Mouse (Mus musculus): ENCODE measurements at regions not wholly inside any gene's neighbourhood (a gene's known extent, or its start where the extent isn't known, plus 50 kb on each side); places are given as distances from the start of the nearest gene placed in this dataset.

GRCm38 (mm10) chr2:108764703-108765102 is 515.8 kb upstream of the Kif18a start:
- DNase-seq, result no peak
- Histone ChIP-seq H3K27ac (ENCODE audit: low read depth) (no peak overlapping the region), H3K4me2 (no peak overlapping the region), H3K27me3 (ENCODE audit: insufficient read depth, low read length) (no peaks in the 10 kb centered on the region), H3K9ac (no peak overlapping the region), H3K4me1 (ENCODE audit: insufficient read depth) (no peaks in the 10 kb centered on the region), H3K4me3 (ENCODE audit: low read depth, low read length) (no peak overlapping the region), H3K9me3 (ENCODE audit: low read depth, low read length) (no peaks in the 10 kb centered on the region), H3K36me3 (ENCODE audit: insufficient read depth) (no peaks in the 10 kb centered on the region)
- ATAC-seq (ENCODE audit: insufficient read depth), result no peak
- no peak for TF ChIP-seq CTCF (IDR thresholded peaks at IDR 0.05; ENCODE audit: low read depth)
- WGBS, result 80% methylated on average over 4 of the region's 4 CpGs

GRCm38 (mm10) chr2:108766461-108766860 is 514.1 kb upstream of the Kif18a start:
- DNase-seq, result no peak
- no peaks in the 10 kb centered on the region for H3K9me3 ChIP-seq (ENCODE audit: low read depth, low read length)
- H3K27me3 ChIP-seq (ENCODE audit: insufficient read depth, low read length), result no peaks in the 10 kb centered on the region
- no peak overlapping the region for H3K9ac ChIP-seq
- no peaks in the 10 kb centered on the region for H3K36me3 ChIP-seq (ENCODE audit: insufficient read depth)
- H3K27ac ChIP-seq (ENCODE audit: low read depth), result no peak overlapping the region
- H3K4me2 ChIP-seq, result no peak overlapping the region
- no peak for TF ChIP-seq CTCF (IDR thresholded peaks at IDR 0.05; ENCODE audit: low read depth)
- no peaks in the 10 kb centered on the region for H3K4me1 ChIP-seq (ENCODE audit: insufficient read depth)
- no peak for ATAC-seq (ENCODE audit: insufficient read depth)
- H3K4me3 ChIP-seq (ENCODE audit: low read depth, low read length), result no peak overlapping the region
- WGBS, result 82% methylated on average over 2 of the region's 2 CpGs

GRCm38 (mm10) chr2:108770383-108770782 is 510.2 kb upstream of the Kif18a start:
- H3K9ac ChIP-seq, result no peak overlapping the region
- no peak overlapping the region for H3K4me3 ChIP-seq (ENCODE audit: low read depth, low read length)
- H3K27ac ChIP-seq (ENCODE audit: low read depth), result no peak overlapping the region
- no peaks in the 10 kb centered on the region for H3K36me3 ChIP-seq (ENCODE audit: insufficient read depth)
- 85% methylated on average over 1 of the region's 1 CpGs for WGBS
- H3K27me3 ChIP-seq (ENCODE audit: insufficient read depth, low read length), result no peaks in the 10 kb centered on the region
- H3K4me1 ChIP-seq (ENCODE audit: insufficient read depth), result no peaks in the 10 kb centered on the region
- no peak for ATAC-seq (ENCODE audit: insufficient read depth)
- no peak for TF ChIP-seq CTCF (IDR thresholded peaks at IDR 0.05; ENCODE audit: low read depth)
- no peak overlapping the region for H3K4me2 ChIP-seq
- DNase-seq, result no peak
- no peaks in the 10 kb centered on the region for H3K9me3 ChIP-seq (ENCODE audit: low read depth, low read length)

GRCm38 (mm10) chr2:108783457-108783856 is 497.1 kb upstream of the Kif18a start:
- H3K4me1 ChIP-seq (ENCODE audit: insufficient read depth), result no peaks in the 10 kb centered on the region
- DNase-seq (no peak), ATAC-seq (ENCODE audit: insufficient read depth) (no peak)
- H3K4me3 ChIP-seq (ENCODE audit: low read depth, low read length), result no peak overlapping the region
- H3K27ac ChIP-seq (ENCODE audit: low read depth), result no peak overlapping the region
- no peaks in the 10 kb centered on the region for H3K36me3 ChIP-seq (ENCODE audit: insufficient read depth)
- H3K9me3 ChIP-seq (ENCODE audit: low read depth, low read length), result no peaks in the 10 kb centered on the region
- no peak overlapping the region for H3K4me2 ChIP-seq
- H3K27me3 ChIP-seq (ENCODE audit: insufficient read depth, low read length), result no peaks in the 10 kb centered on the region
- no peak overlapping the region for H3K9ac ChIP-seq
- no peak for TF ChIP-seq CTCF (IDR thresholded peaks at IDR 0.05; ENCODE audit: low read depth)

GRCm38 (mm10) chr2:108785161-108785957 is 495.2 kb upstream of the Kif18a start:
- Histone ChIP-seq H3K4me2 (no peak overlapping the region), H3K4me1 (ENCODE audit: insufficient read depth) (no peaks in the 10 kb centered on the region), H3K4me3 (ENCODE audit: low read depth, low read length) (no peak overlapping the region), H3K36me3 (ENCODE audit: insufficient read depth) (no peaks in the 10 kb centered on the region), H3K27me3 (ENCODE audit: insufficient read depth, low read length) (no peaks in the 10 kb centered on the region), H3K9me3 (ENCODE audit: low read depth, low read length) (no peaks in the 10 kb centered on the region), H3K27ac (ENCODE audit: low read depth) (no peak overlapping the region), H3K9ac (no peak overlapping the region)
- WGBS, result 79% methylated on average over 19 of the region's 19 CpGs
- no peak for TF ChIP-seq CTCF (IDR thresholded peaks at IDR 0.05; ENCODE audit: low read depth)
- ATAC-seq (ENCODE audit: insufficient read depth) (no peak), DNase-seq (no peak)

GRCm38 (mm10) chr2:108789166-108789565 is 491.4 kb upstream of the Kif18a start:
- no peak for ATAC-seq (ENCODE audit: insufficient read depth)
- no peaks in the 10 kb centered on the region for H3K27me3 ChIP-seq (ENCODE audit: insufficient read depth, low read length)
- no peaks in the 10 kb centered on the region for H3K9me3 ChIP-seq (ENCODE audit: low read depth, low read length)
- no peak overlapping the region for H3K4me2 ChIP-seq
- 76% methylated on average over 7 of the region's 7 CpGs for WGBS
- no peak for DNase-seq
- no peak overlapping the region for H3K27ac ChIP-seq (ENCODE audit: low read depth)
- H3K9ac ChIP-seq, result no peak overlapping the region
- no peaks in the 10 kb centered on the region for H3K36me3 ChIP-seq (ENCODE audit: insufficient read depth)
- no peak overlapping the region for H3K4me3 ChIP-seq (ENCODE audit: low read depth, low read length)
- no peaks in the 10 kb centered on the region for H3K4me1 ChIP-seq (ENCODE audit: insufficient read depth)
- no peak for TF ChIP-seq CTCF (IDR thresholded peaks at IDR 0.05; ENCODE audit: low read depth)

GRCm38 (mm10) chr2:108795145-108795544 is 485.4 kb upstream of the Kif18a start:
- TF ChIP-seq CTCF (IDR thresholded peaks at IDR 0.05; ENCODE audit: low read depth), result no peak
- 33% methylated on average over 2 of the region's 2 CpGs for WGBS
- Histone ChIP-seq H3K4me3 (ENCODE audit: low read depth, low read length) (no peak overlapping the region), H3K9me3 (ENCODE audit: low read depth, low read length) (no peaks in the 10 kb centered on the region), H3K27ac (ENCODE audit: low read depth) (no peak overlapping the region), H3K9ac (no peak overlapping the region), H3K27me3 (ENCODE audit: insufficient read depth, low read length) (no peaks in the 10 kb centered on the region), H3K36me3 (ENCODE audit: insufficient read depth) (no peaks in the 10 kb centered on the region), H3K4me1 (ENCODE audit: insufficient read depth) (no peaks in the 10 kb centered on the region), H3K4me2 (no peak overlapping the region)
- DNase-seq (no peak), ATAC-seq (ENCODE audit: insufficient read depth) (no peak)
